Mouse (Mus musculus) testis, adult 2 months (tissue): ENCODE results near the gene Dscam.
"Not testable (repeated sequence)": the region's sequence is repeated elsewhere in the genome, so short reads cannot be mapped to it uniquely, and the experiment has no call there.

ENCODE experiments used
- CTCF ChIP-seq: fragments of 200-500 bp; IDR thresholded peaks from 2 replicates; pipeline ENCODE4 v1.5.1; 2012; ENCODE audit warnings: low read depth, mild to moderate bottlenecking, inconsistent platforms, low read length, moderate library complexity; ENCODE audit not compliant: control insufficient read depth, insufficient read depth, insufficient replicate concordance
- POLR2A ChIP-seq: fragments of 200-500 bp; IDR thresholded peaks from 2 replicates; pipeline ENCODE4 v1.6.1; 2012; ENCODE audit warnings: low read depth, mild to moderate bottlenecking, inconsistent platforms, low read length, moderate library complexity; ENCODE audit not compliant: control insufficient read depth

DNA sequence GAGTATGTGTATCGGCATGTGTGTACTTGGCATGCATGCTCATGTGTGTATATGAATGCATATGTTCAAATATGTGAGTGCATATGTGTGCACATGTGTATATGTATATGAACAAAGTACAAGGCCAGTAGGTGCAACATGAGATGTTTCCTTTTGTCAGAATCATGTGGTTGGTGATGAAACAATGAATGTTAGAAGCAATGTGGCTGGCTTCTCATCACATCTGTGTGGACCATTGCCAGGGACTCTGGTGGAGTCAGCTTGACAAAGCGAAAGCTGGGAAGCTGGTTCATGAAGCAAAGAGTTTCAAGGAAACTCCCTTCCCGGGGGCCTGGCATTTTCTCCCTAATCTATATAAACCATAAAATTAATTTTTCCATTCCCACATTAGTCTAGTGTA is 286.0 kb downstream of the Dscam start:
- not testable (repeated sequence) for TF ChIP-seq CTCF, POLR2A
